12 mouse cellular contexts compared by ENCODE assay signal in genomic region chr8:77012641-77013040, GRCm38 (mm10).
"Had no signal": no experiment of that assay in that cellular context is flagged by ENCODE, and none has a peak within 500 bp of the region (broad histone marks: within the 10 kb centered on the region; RNA-seq: fewer than 3 reads in every experiment).

No protein-coding gene starts in this region.

- H3K4me1 ChIP-seq: liver, embryonic 13.5 days; neural tube, embryonic 13.5 days had no signal

- H3K27ac ChIP-seq: kidney, postnatal 0 days; limb, embryonic 15.5 days; liver, embryonic 13.5 days; neural tube, embryonic 13.5 days had no signal

- H3K36me3 ChIP-seq: limb, embryonic 15.5 days; liver, embryonic 13.5 days; neural tube, embryonic 13.5 days had no signal

- H3K9ac ChIP-seq: limb, embryonic 15.5 days; liver, embryonic 13.5 days; neural tube, embryonic 13.5 days had no signal

- H3K27me3 ChIP-seq: limb, embryonic 15.5 days; liver, embryonic 13.5 days; neural tube, embryonic 13.5 days had no signal

- H3K4me2 ChIP-seq: limb, embryonic 15.5 days; liver, embryonic 13.5 days; midbrain, embryonic 11.5 days; neural tube, embryonic 13.5 days had no signal

- DNase-seq: kidney, adult 9 months; kidney, postnatal 36 days; layer of hippocampus, adult 9-11 months; layer of hippocampus, postnatal 36 days; liver, embryonic 13.5 days; lung, adult 18-20 months; right cerebral cortex, postnatal 25 days; thymus, postnatal 4 days had no signal

- H3K4me3 ChIP-seq: limb, embryonic 15.5 days; liver, embryonic 13.5 days; neural tube, embryonic 13.5 days had no signal

- H3K9me3 ChIP-seq: limb, embryonic 15.5 days; liver, embryonic 13.5 days; neural tube, embryonic 13.5 days had no signal
